Mouse (Mus musculus) liver, embryonic 16.5 days (tissue): ENCODE data around the gene Tmem63a. TPM values are rescaled to one million over a fixed set of nuclear protein-coding genes. Genes with fewer than 3 reads are reported as not detected.
A peak's percentile ranks its signal among the peaks of the same experiment; 100 is the strongest.

ENCODE experiments used
- ATAC-seq: fragments of 200-750 bp; cut with Nextera tagmentation; 2 replicates; pipeline ENCODE4 v1.8.0; 2017; ENCODE audit warnings: low read depth, mild to moderate bottlenecking, moderate number of reproducible peaks, moderate library complexity
- H3K27ac ChIP-seq: fragments of 300-500 bp; sonication (generic); 2 replicates; pipeline ENCODE4 v1.5.1; 2014; ENCODE audit warnings: mild to moderate bottlenecking, low read length
- H3K27me3 ChIP-seq: fragments of 300-500 bp; sonication (generic); 2 replicates; pipeline ENCODE4 v1.6.1; 2014; ENCODE audit warnings: low read depth, low read length, mixed read lengths; ENCODE audit not compliant: control insufficient read depth, insufficient read depth
- H3K36me3 ChIP-seq: fragments of 300-500 bp; sonication (generic); 2 replicates; pipeline ENCODE4 v1.6.1; 2014; ENCODE audit warnings: mild to moderate bottlenecking; ENCODE audit not compliant: control insufficient read depth, insufficient read depth
- H3K4me1 ChIP-seq: fragments of 300-500 bp; sonication (generic); 2 replicates; pipeline ENCODE4 v1.6.1; 2014; ENCODE audit warnings: low read depth, low read length, mixed read lengths; ENCODE audit not compliant: control insufficient read depth
- H3K4me2 ChIP-seq: fragments of 300-500 bp; sonication (generic); 2 replicates; pipeline ENCODE4 v1.6.1; 2014; ENCODE audit warnings: low read depth, low read length, mixed read lengths
- H3K4me3 ChIP-seq: fragments of 300-500 bp; sonication (generic); 2 replicates; pipeline ENCODE4 v1.5.1; 2014; ENCODE audit warnings: low read depth, mild to moderate bottlenecking, low read length
- H3K9ac ChIP-seq: fragments of 300-500 bp; sonication (generic); 2 replicates; pipeline ENCODE4 v1.6.1; 2014; ENCODE audit warnings: low read depth, low read length
- H3K9me3 ChIP-seq: fragments of 300-500 bp; sonication (generic); replicated peaks from 2 replicates; pipeline ENCODE4 v1.6.1; 2016; ENCODE audit warnings: low read length; ENCODE audit not compliant: control insufficient read depth
- WGBS: fragments of 180-500 bp; shearing (Covaris S2); extraction: QIAGEN DNeasy Blood & Tissue Kit; methylation state at CpG from one replicate; pipeline ENCODE4 v1.1.7; 2014; ENCODE audit not compliant: insufficient replicate concordance; 5-methylcytosine and 5-hydroxymethylcytosine counted together
- polyA plus RNA-seq: library from polyadenylated mRNA; unstranded; fragments of >200 nt; fragmentation: Nextera tagmentation; extraction: Ambion mirVana; gene quantifications from 2 replicates; pipeline ENCODE4 v1.2.1, GENCODE M21; 2015

Tmem63a gene
- polyA plus RNA-seq, 1 experiment from 2014 or later, result 10.9 TPM

DNA sequence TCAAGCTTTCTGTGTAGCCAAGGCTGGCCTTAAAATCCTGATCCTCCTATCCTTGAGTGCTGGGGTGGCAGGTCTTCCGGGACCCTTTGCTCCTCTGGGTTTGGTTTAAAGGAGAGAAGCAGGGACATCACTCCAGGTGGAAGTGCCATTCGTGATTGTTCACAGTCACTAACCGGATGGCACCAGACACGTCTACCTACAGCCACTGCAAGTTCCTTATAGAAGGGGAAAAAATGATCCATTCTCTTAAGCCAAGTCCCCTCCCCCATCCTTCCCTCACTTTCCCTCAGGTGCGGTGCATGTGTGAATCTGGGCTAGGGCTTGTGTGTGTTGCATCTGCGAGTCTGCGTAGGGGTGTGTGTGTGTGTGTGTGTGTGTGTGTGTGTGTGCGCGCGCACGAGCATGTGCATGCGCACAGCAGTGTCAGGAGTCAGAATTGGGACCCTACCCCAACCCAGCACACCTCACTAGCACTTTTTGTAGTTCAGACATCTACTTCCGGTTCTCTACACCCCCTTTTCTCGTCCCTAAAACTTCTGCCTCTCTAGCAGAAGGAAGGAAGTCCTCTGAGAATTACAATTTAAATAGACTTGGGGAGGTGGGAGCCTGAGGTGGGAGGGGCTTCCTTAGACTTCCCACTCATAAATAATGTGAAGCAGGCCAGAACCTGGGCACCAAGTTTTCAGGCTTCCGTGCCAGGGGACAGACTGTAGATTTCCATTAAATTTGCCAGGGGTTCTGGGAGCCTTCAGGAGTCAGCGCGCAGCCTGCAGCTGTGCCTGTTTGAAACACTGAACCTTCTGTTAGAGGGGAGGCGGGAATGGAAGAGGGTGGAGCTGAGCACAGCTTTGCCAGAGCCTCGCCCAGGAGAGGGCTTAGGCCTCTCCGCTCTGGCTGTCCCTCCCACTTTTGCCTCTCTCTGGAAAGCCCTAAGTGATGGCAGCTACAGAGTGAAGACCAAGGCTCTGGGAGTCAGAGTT, 3.1 kb downstream of the Tmem63a start:
- 19% methylated on average over 20 of the region's 20 CpGs for WGBS
- peak overlapping the region; percentile 58 for H3K9ac ChIP-seq
- ATAC-seq, result peak; percentile 80
- peaks cover 63% of the 10 kb centered on the region for H3K4me1 ChIP-seq
- peak overlapping the region; percentile 46 for H3K4me3 ChIP-seq
- H3K27me3 ChIP-seq, result no peaks in the 10 kb centered on the region
- H3K36me3 ChIP-seq, result peaks cover 8% of the 10 kb centered on the region; the same call in 1 of the 2 replicates
- peak overlapping the region; percentile 61 for H3K4me2 ChIP-seq
- H3K9me3 ChIP-seq, result no peaks in the 10 kb centered on the region
- H3K27ac ChIP-seq, result peak overlapping the region; percentile 74

DNA sequence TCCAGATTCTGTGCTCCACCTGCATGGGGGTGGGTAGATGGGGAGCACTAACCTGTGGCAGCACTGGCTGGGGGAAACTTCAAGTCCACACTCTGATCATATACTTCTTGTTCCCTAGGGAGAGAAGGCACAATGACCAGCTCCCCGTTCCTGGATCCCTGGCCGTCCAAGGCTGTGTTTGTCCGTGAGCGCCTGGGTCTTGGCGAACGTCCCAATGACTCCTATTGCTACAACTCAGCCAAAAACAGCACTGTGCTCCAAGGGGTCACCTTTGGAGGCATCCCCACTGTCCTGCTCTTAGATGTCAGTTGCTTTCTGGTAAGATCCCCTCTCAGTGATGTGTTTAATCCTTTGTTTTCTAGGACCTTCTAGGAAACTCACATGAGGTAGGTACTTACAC, 4.3 kb downstream of the Tmem63a start:
- H3K9ac ChIP-seq, result no peak overlapping the region; the same call in 1 of the 2 replicates
- no peak overlapping the region for H3K4me3 ChIP-seq
- peaks cover 54% of the 10 kb centered on the region for H3K4me1 ChIP-seq
- no peaks in the 10 kb centered on the region for H3K9me3 ChIP-seq
- no peak for ATAC-seq
- H3K27ac ChIP-seq, result no peak overlapping the region
- no peak overlapping the region for H3K4me2 ChIP-seq
- 77% methylated on average over 6 of the region's 6 CpGs for WGBS
- H3K36me3 ChIP-seq, result peaks cover 8% of the 10 kb centered on the region; the same call in 1 of the 2 replicates
- H3K27me3 ChIP-seq, result no peaks in the 10 kb centered on the region

- Histone ChIP-seq H3K9me3 (no peaks in the 10 kb centered on the region), H3K27ac (peak overlapping the region; percentile 21; the same call in 1 of the 2 replicates), H3K4me2 (no peak overlapping the region), H3K27me3 (no peaks in the 10 kb centered on the region), H3K4me1 (peaks cover 3% of the 10 kb centered on the region), H3K4me3 (no peak overlapping the region), H3K36me3 (0 out of 2 replicates have a peak, but pooled peaks cover 5% of the 10 kb centered on the region), H3K9ac (no peak overlapping the region)
- ATAC-seq, result peak; percentile 89
- 69% methylated on average over 6 of the region's 6 CpGs for WGBS
Observed at GRCm38 (mm10) chr1:180952085-180952746, 10.1 kb downstream of the Tmem63a start.

- no peaks in the 10 kb centered on the region for H3K9me3 ChIP-seq
- no peak overlapping the region for H3K4me2 ChIP-seq
- no peak overlapping the region for H3K9ac ChIP-seq
- ATAC-seq, result no peak
- H3K4me3 ChIP-seq, result no peak overlapping the region
- H3K4me1 ChIP-seq, result peaks cover 2% of the 10 kb centered on the region
- 62% methylated on average over 5 of the region's 5 CpGs for WGBS
- H3K36me3 ChIP-seq, result 0 out of 2 replicates have a peak, but pooled peaks cover 5% of the 10 kb centered on the region
- peak overlapping the region; percentile 21; the same call in 1 of the 2 replicates for H3K27ac ChIP-seq
- no peaks in the 10 kb centered on the region for H3K27me3 ChIP-seq
Observed at GRCm38 (mm10) chr1:180952808-180953207, 10.7 kb downstream of the Tmem63a start.

DNA sequence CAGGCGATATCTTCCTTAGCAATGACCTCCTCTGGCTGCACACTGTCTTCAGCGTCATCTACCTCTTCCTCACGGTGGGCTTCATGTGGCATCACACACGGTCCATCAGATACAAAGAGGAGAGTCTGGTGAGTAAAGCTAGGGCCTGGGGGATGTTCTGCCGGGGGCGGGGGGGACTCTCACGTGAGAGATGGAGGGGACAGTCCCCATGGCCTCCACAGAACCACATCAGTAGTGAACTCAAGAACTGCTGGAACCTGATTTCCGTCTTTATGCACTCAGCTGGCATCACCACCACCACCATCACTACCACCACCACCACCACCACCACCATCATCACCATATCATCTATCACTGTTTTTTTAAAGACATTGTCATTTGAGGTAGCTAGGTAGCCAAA, 14.3 kb downstream of the Tmem63a start:
- no peaks in the 10 kb centered on the region for H3K36me3 ChIP-seq
- H3K4me1 ChIP-seq, result peaks cover 2% of the 10 kb centered on the region
- no peak overlapping the region for H3K4me3 ChIP-seq
- H3K4me2 ChIP-seq, result no peak overlapping the region
- H3K27me3 ChIP-seq, result no peaks in the 10 kb centered on the region
- H3K9me3 ChIP-seq, result no peaks in the 10 kb centered on the region
- no peak overlapping the region for H3K27ac ChIP-seq
- ATAC-seq, result no peak
- H3K9ac ChIP-seq, result no peak overlapping the region
- 75% methylated on average over 8 of the region's 8 CpGs for WGBS

GRCm38 (mm10) chr1:180956973-180957381, 14.8 kb downstream of the Tmem63a start:
- WGBS, result 39% methylated on average over 8 of the region's 8 CpGs
- Histone ChIP-seq H3K4me1 (peaks cover 2% of the 10 kb centered on the region), H3K27ac (no peak overlapping the region), H3K27me3 (no peaks in the 10 kb centered on the region), H3K9ac (no peak overlapping the region), H3K4me3 (no peak overlapping the region), H3K9me3 (no peaks in the 10 kb centered on the region), H3K4me2 (no peak overlapping the region), H3K36me3 (peaks cover 3% of the 10 kb centered on the region; the same call in 1 of the 2 replicates)
- ATAC-seq, result peak; percentile 66

GRCm38 (mm10) chr1:180957989-180958388, 15.8 kb downstream of the Tmem63a start:
- H3K4me2 ChIP-seq, result no peak overlapping the region
- H3K4me3 ChIP-seq, result no peak overlapping the region
- peaks cover 8% of the 10 kb centered on the region for H3K36me3 ChIP-seq
- H3K9ac ChIP-seq, result no peak overlapping the region
- WGBS, result 70% methylated on average over 3 of the region's 3 CpGs
- no peak overlapping the region for H3K27ac ChIP-seq
- no peaks in the 10 kb centered on the region for H3K27me3 ChIP-seq
- no peaks in the 10 kb centered on the region for H3K9me3 ChIP-seq
- H3K4me1 ChIP-seq, result peaks cover under 1% of the 10 kb centered on the region
- no peak for ATAC-seq

DNA sequence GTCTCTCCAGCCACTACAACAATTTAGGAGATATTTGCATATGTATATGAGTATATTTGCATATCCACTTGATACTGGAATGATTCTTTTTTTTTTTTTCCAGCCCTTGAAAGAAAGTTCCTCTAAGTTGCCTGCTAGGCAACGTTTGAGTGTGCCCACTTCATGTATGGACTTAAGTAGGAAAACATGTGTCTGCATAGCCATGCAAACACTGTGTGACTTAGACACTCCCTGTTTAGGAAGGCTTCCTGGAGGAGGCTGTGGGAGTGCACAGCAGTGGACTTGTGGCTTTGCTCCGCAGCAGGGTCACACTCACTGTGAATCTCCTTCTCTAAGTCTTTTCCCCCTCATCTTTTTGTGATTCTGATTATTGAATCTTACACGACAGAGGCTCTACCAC, 16.7 kb downstream of the Tmem63a start:
- Histone ChIP-seq H3K4me2 (no peak overlapping the region), H3K4me1 (no peaks in the 10 kb centered on the region), H3K36me3 (peaks cover 9% of the 10 kb centered on the region), H3K4me3 (no peak overlapping the region), H3K27me3 (no peaks in the 10 kb centered on the region), H3K9me3 (no peaks in the 10 kb centered on the region), H3K9ac (no peak overlapping the region), H3K27ac (no peak overlapping the region)
- no peak for ATAC-seq
- WGBS, result 67% methylated on average over 3 of the region's 3 CpGs
